Mouse (Mus musculus) MEL (cell line): ENCODE data around the gene Fut2.

Experiments
- BHLHE40 ChIP-seq: IDR thresholded peaks from 2 replicates; pipeline ENCODE4 v1.6.1; 2012; ENCODE audit warnings: low read depth, mild to moderate bottlenecking, inconsistent platforms, low read length, improper control_type of control experiment, borderline replicate concordance
- CTCF ChIP-seq, 3 experiments: IDR thresholded peaks in 2 of 3; conservative IDR thresholded peaks in 1 of 3; 2 replicates each; pipeline ENCODE4 v1.5.1; 2011 to 2012; ENCODE audit warnings: low read length in 3 of 3, low read depth in 2 of 3, mild to moderate bottlenecking in 2 of 3, improper control_type of control experiment in 1 of 3, inconsistent platforms in 1 of 3, mixed read lengths in 1 of 3, moderate library complexity in 1 of 3; ENCODE audit not compliant: control insufficient read depth in 1 of 3, insufficient read depth in 1 of 3, poor library complexity in 1 of 3, severe bottlenecking in 1 of 3
- MYC ChIP-seq: IDR thresholded peaks from 2 replicates; pipeline ENCODE4 v1.6.1; 2011; ENCODE audit warnings: low read depth, mild to moderate bottlenecking, low read length, improper control_type of control experiment, moderate library complexity
- POLR2A ChIP-seq, 2 experiments: IDR thresholded peaks; 2 replicates each; pipeline ENCODE4 v1.6.1; 2011 to 2012; ENCODE audit warnings: low read length in 2 of 2, mild to moderate bottlenecking in 2 of 2, control low read depth in 1 of 2, improper control_type of control experiment in 1 of 2, low read depth in 1 of 2, moderate library complexity in 1 of 2; ENCODE audit not compliant: control insufficient read depth in 1 of 2, insufficient read depth in 1 of 2, poor library complexity in 1 of 2
- RAD21 ChIP-seq: IDR thresholded peaks from 2 replicates; pipeline ENCODE4 v1.6.1; 2011; ENCODE audit warnings: mild to moderate bottlenecking, low read depth, low read length, improper control_type of control experiment
- RCOR1 ChIP-seq: IDR thresholded peaks from 2 replicates; pipeline ENCODE4 v1.6.1; 2012; ENCODE audit warnings: low read depth, mild to moderate bottlenecking, inconsistent platforms, low read length, improper control_type of control experiment
- TCF12 ChIP-seq: IDR thresholded peaks from 2 replicates; pipeline ENCODE4 v1.6.1; 2014; ENCODE audit warnings: low read depth, mild to moderate bottlenecking, inconsistent platforms, low read length, improper control_type of control experiment, moderate library complexity

GRCm38 (mm10) chr7:45709677-45710355 is 43.6 kb upstream of the Fut2 start:
- TF ChIP-seq CTCF (IDR thresholded peaks at IDR 0.05 in 2 of 3, conservative IDR thresholded peaks at IDR 0.05 in 1 of 3; ENCODE audit: control insufficient read depth in 1 of 3, insufficient read depth in 1 of 3, low read depth in 2 of 3, low read length in 3 of 3, poor library complexity in 1 of 3, severe bottlenecking in 1 of 3) (no peak), POLR2A (IDR thresholded peaks at IDR 0.05; ENCODE audit: control insufficient read depth in 1 of 2, insufficient read depth in 1 of 2, low read depth in 1 of 2, low read length in 2 of 2, poor library complexity in 1 of 2) (peak; percentile 23 to 34; a peak in 1 of 4 replicates), TCF12 (no peak), MYC (no peak), RCOR1 (no peak), BHLHE40 (no peak), RAD21 (no peak)
